Mouse (Mus musculus) liver, postnatal 0 days (tissue): ENCODE data around the gene Ddx41.

Source experiments
- CTCF ChIP-seq: sonication (generic); IDR thresholded peaks from 2 replicates; pipeline ENCODE4 v1.5.1; 2016; ENCODE audit warnings: antibody characterized with exemption, low read depth
- EP300 ChIP-seq: IDR thresholded peaks from 2 replicates; pipeline ENCODE4 v1.6.1; 2016; ENCODE audit warnings: antibody characterized with exemption, low read depth, mild to moderate bottlenecking

GRCm38 (mm10) chr13:55544792-55545191 lies 8.3 kb upstream of the Ddx41 start:
- TF ChIP-seq CTCF (no peak), EP300 (no peak)
